Mouse (Mus musculus) brown adipose tissue, adult 24 weeks (tissue): ENCODE measurements around the gene Olfr907. TPM values are rescaled to one million over a fixed set of nuclear protein-coding genes. Genes with fewer than 3 reads are reported as not detected.

ENCODE experiments used
- H3K27ac ChIP-seq: fragments of 200-500 bp; replicated peaks from 2 replicates; pipeline ENCODE4 v1.5.1; 2012; ENCODE audit warnings: low read depth, mild to moderate bottlenecking, low read length
- H3K4me1 ChIP-seq: fragments of 200-500 bp; 2 replicates; pipeline ENCODE4 v1.6.1; 2012; ENCODE audit warnings: low read length, mixed read lengths; ENCODE audit not compliant: control insufficient read depth, insufficient read depth, insufficient read length
- H3K4me3 ChIP-seq: fragments of 200-500 bp; 2 replicates; pipeline ENCODE4 v1.5.1; 2012; ENCODE audit warnings: low read depth, mild to moderate bottlenecking, low read length, moderate library complexity; ENCODE audit not compliant: insufficient read depth
- polyA plus RNA-seq: library from polyadenylated mRNA; stranded (reverse); fragments of >200 nt; gene quantifications from 2 replicates; pipeline ENCODE4 v1.2.4, GENCODE M21; 2012; ENCODE audit not compliant: missing spikeins, insufficient read depth, insufficient read length

The Olfr907 gene
- polyA plus RNA-seq = not detected in 2 replicates

GRCm38 (mm10) chr9:38495501-38495900 is at the start of gene Olfr907:
Olfr907 (plus strand) TSS chr9:38495801.
- no peak within 1 kb of the TSS for H3K4me3 ChIP-seq
- H3K27ac ChIP-seq = no peak within 1 kb of the TSS
- no peaks in the 10 kb centered on the region for H3K4me1 ChIP-seq

GRCm38 (mm10) chr9:38447352-38447751 is 48.2 kb upstream of the Olfr907 start, which contains the start of gene Olfr902:
Olfr902 (plus strand) TSS chr9:38447652.
- Histone ChIP-seq H3K4me3 (no peak within 1 kb of the TSS), H3K4me1 (no peaks in the 10 kb centered on the region), H3K27ac (no peak within 1 kb of the TSS)

GRCm38 (mm10) chr9:38462844-38463243 is 32.8 kb upstream of the Olfr907 start, which contains the start of gene Olfr904:
Olfr904 (plus strand) TSS chr9:38463144.
- Histone ChIP-seq H3K4me1 (no peaks in the 10 kb centered on the region), H3K4me3 (no peak within 1 kb of the TSS), H3K27ac (no peak within 1 kb of the TSS)

GRCm38 (mm10) chr9:38470807-38471206 is 24.8 kb upstream of the Olfr907 start, which contains the start of gene Olfr905:
Olfr905 (plus strand) TSS chr9:38471107.
- no peak within 1 kb of the TSS for H3K27ac ChIP-seq

GRCm38 (mm10) chr9:38486785-38487184 is 8.8 kb upstream of the Olfr907 start, which contains the start of gene Olfr906:
Olfr906 (plus strand) TSS chr9:38487085.
- no peak within 1 kb of the TSS for H3K27ac ChIP-seq
- H3K4me1 ChIP-seq = no peaks in the 10 kb centered on the region
- H3K4me3 ChIP-seq = no peak within 1 kb of the TSS

More at GRCm38 (mm10) chr9:38470807-38471206, 24.8 kb upstream of the Olfr907 start, which contains the start of gene Olfr905:
- Histone ChIP-seq H3K4me1 (no peaks in the 10 kb centered on the region), H3K4me3 (no peak within 1 kb of the TSS)

GRCm38 (mm10) chr9:38512353-38512752 is 16.8 kb downstream of the Olfr907 start:
- H3K4me1 ChIP-seq = no peaks in the 10 kb centered on the region
- no peak overlapping the region for H3K27ac ChIP-seq
- H3K4me3 ChIP-seq = no peak overlapping the region

GRCm38 (mm10) chr9:38521280-38521679 is 25.7 kb downstream of the Olfr907 start, which contains the start of gene Olfr911-ps1:
Olfr911-ps1 (plus strand) TSS chr9:38521580.
- no peaks in the 10 kb centered on the region for H3K4me1 ChIP-seq
- no peak within 1 kb of the TSS for H3K27ac ChIP-seq
- H3K4me3 ChIP-seq = no peak within 1 kb of the TSS

GRCm38 (mm10) chr9:38537549-38537948 is 41.9 kb downstream of the Olfr907 start, which contains the start of gene Olfr910:
Olfr910 (plus strand) TSS chr9:38537849.
- Histone ChIP-seq H3K4me3 (no peak within 1 kb of the TSS), H3K27ac (no peak within 1 kb of the TSS), H3K4me1 (no peaks in the 10 kb centered on the region)

Other genes with a start within 250 kb of the Olfr907 start
- not detected in 2 replicates for gene Olfr143, start 243.0 kb upstream of the Olfr907 start, polyA plus RNA-seq
- gene Olfr895, start 227.9 kb upstream of the Olfr907 start, polyA plus RNA-seq = not detected in 2 replicates
- gene Olfr896-ps1, start 204.7 kb upstream of the Olfr907 start, polyA plus RNA-seq = not detected in 2 replicates
- gene Olfr25, start 166.7 kb upstream of the Olfr907 start, polyA plus RNA-seq = not detected in 2 replicates
- not detected in 2 replicates for gene Olfr898, start 147.4 kb upstream of the Olfr907 start, polyA plus RNA-seq
- gene Olfr250, start 128.9 kb upstream of the Olfr907 start, polyA plus RNA-seq = not detected in 2 replicates
- gene Olfr251, start 118.7 kb upstream of the Olfr907 start, polyA plus RNA-seq = not detected in 2 replicates
- gene Olfr147, start 94.1 kb upstream of the Olfr907 start, polyA plus RNA-seq = not detected in 2 replicates
- not detected in 2 replicates for gene Olfr901, start 66.3 kb upstream of the Olfr907 start, polyA plus RNA-seq
- gene Olfr902, start 48.1 kb upstream of the Olfr907 start, polyA plus RNA-seq = not detected in 2 replicates
- gene Olfr904, start 32.7 kb upstream of the Olfr907 start, polyA plus RNA-seq = not detected in 2 replicates
- gene Olfr905, start 24.7 kb upstream of the Olfr907 start, polyA plus RNA-seq = not detected in 2 replicates
- gene Olfr906, start 8.7 kb upstream of the Olfr907 start, polyA plus RNA-seq = not detected in 2 replicates
- not detected in 2 replicates for gene Olfr911-ps1, start 25.8 kb downstream of the Olfr907 start, polyA plus RNA-seq
- gene Olfr910, start 42.0 kb downstream of the Olfr907 start, polyA plus RNA-seq = not detected in 2 replicates
- not detected in 2 replicates for gene Olfr912, start 84.4 kb downstream of the Olfr907 start, polyA plus RNA-seq
- not detected in 2 replicates for gene Olfr913, start 97.0 kb downstream of the Olfr907 start, polyA plus RNA-seq
- gene Olfr914, start 109.3 kb downstream of the Olfr907 start, polyA plus RNA-seq = not detected in 2 replicates
- not detected in 2 replicates for gene Olfr916, start 164.1 kb downstream of the Olfr907 start, polyA plus RNA-seq
- gene Olfr917, start 170.0 kb downstream of the Olfr907 start, polyA plus RNA-seq = not detected in 2 replicates
- gene Olfr918, start 178.8 kb downstream of the Olfr907 start, polyA plus RNA-seq = not detected in 2 replicates
- gene Olfr919, start 207.9 kb downstream of the Olfr907 start, polyA plus RNA-seq = not detected in 2 replicates
- 28.3 and 35.4 TPM in 2 replicates for gene Vwa5a, start 222.5 kb downstream of the Olfr907 start, polyA plus RNA-seq